Mouse (Mus musculus): ENCODE measurements at regions not wholly inside any gene's neighbourhood (a gene's known extent, or its start where the extent isn't known, plus 50 kb on each side); places are given as distances from the start of the nearest gene placed in this dataset.
"Not testable (repeated sequence)": the region's sequence is repeated elsewhere in the genome, so short reads cannot be mapped to it uniquely, and the experiment has no call there.

GRCm38 (mm10) chr13:39392589-39392988, 431.9 kb upstream of the Slc35b3 start:
- Histone ChIP-seq H3K27me3 (ENCODE audit: control insufficient read depth in 1 of 2, insufficient read depth in 2 of 2, low read length in 2 of 2) (no peaks in the 10 kb centered on the region), H3K4me1 (ENCODE audit: control insufficient read depth in 1 of 2, insufficient read depth in 2 of 2, low read length in 2 of 2) (no peaks in the 10 kb centered on the region), H3K79me2 (ENCODE audit: control insufficient read depth, insufficient read depth, low read length, poor library complexity) (no peaks in the 10 kb centered on the region), H3K9me3 (replicated peaks; ENCODE audit: insufficient read depth, low read length) (no peaks in the 10 kb centered on the region), H3K4me3 (ENCODE audit: control insufficient read depth in 1 of 2, insufficient read depth in 1 of 2, low read depth in 2 of 2, low read length in 2 of 2) (no peak overlapping the region), H3K9ac (ENCODE audit: control insufficient read depth, low read depth, low read length, poor library complexity, severe bottlenecking) (no peak overlapping the region), H3K36me3 (ENCODE audit: control insufficient read depth in 1 of 2, insufficient read depth in 2 of 2, low read length in 2 of 2) (no peaks in the 10 kb centered on the region), H3K27ac (ENCODE audit: control insufficient read depth, low read depth, low read length) (no peak overlapping the region)
- TF ChIP-seq UBTF (IDR thresholded peaks at IDR 0.05; ENCODE audit: borderline replicate concordance, insufficient read depth, low read depth, low read length) (no peak), RAD21 (IDR thresholded peaks at IDR 0.05; ENCODE audit: low read depth, low read length) (no peak), MAFK (IDR thresholded peaks at IDR 0.05; ENCODE audit: borderline replicate concordance, low read depth, low read length) (no peak), JUND (IDR thresholded peaks at IDR 0.05; ENCODE audit: low read depth, low read length) (no peak), ZMIZ1 (IDR thresholded peaks at IDR 0.05; ENCODE audit: low read depth, low read length) (no peak), MXI1 (IDR thresholded peaks at IDR 0.05; ENCODE audit: low read depth, low read length) (no peak)
- DNase-seq (ENCODE audit: low read depth, low spot score) = no peak

GRCm38 (mm10) chr13:39392151-39392550, 431.5 kb upstream of the Slc35b3 start:
- not testable (repeated sequence) for H3K27ac ChIP-seq (ENCODE audit: control insufficient read depth, low read depth, low read length); H3K36me3 ChIP-seq (ENCODE audit: control insufficient read depth in 1 of 2, insufficient read depth in 2 of 2, low read length in 2 of 2); H3K79me2 ChIP-seq (ENCODE audit: control insufficient read depth, insufficient read depth, low read length, poor library complexity); H3K9me3 ChIP-seq (replicated peaks; ENCODE audit: insufficient read depth, low read length); H3K9ac ChIP-seq (ENCODE audit: control insufficient read depth, low read depth, low read length, poor library complexity, severe bottlenecking); H3K27me3 ChIP-seq (ENCODE audit: control insufficient read depth in 1 of 2, insufficient read depth in 2 of 2, low read length in 2 of 2); DNase-seq (ENCODE audit: low read depth, low spot score); H3K4me1 ChIP-seq (ENCODE audit: control insufficient read depth in 1 of 2, insufficient read depth in 2 of 2, low read length in 2 of 2); H3K4me3 ChIP-seq (ENCODE audit: control insufficient read depth in 1 of 2, insufficient read depth in 1 of 2, low read depth in 2 of 2, low read length in 2 of 2)

- Histone ChIP-seq H3K9ac (ENCODE audit: control insufficient read depth, low read depth, low read length, poor library complexity, severe bottlenecking) (no peak overlapping the region), H3K27ac (ENCODE audit: control insufficient read depth, low read depth, low read length) (no peak overlapping the region), H3K4me1 (ENCODE audit: control insufficient read depth in 1 of 2, insufficient read depth in 2 of 2, low read length in 2 of 2) (no peaks in the 10 kb centered on the region), H3K79me2 (ENCODE audit: control insufficient read depth, insufficient read depth, low read length, poor library complexity) (no peaks in the 10 kb centered on the region), H3K4me3 (ENCODE audit: control insufficient read depth in 1 of 2, insufficient read depth in 1 of 2, low read depth in 2 of 2, low read length in 2 of 2) (no peak overlapping the region), H3K27me3 (ENCODE audit: control insufficient read depth in 1 of 2, insufficient read depth in 2 of 2, low read length in 2 of 2) (no peaks in the 10 kb centered on the region), H3K36me3 (ENCODE audit: control insufficient read depth in 1 of 2, insufficient read depth in 2 of 2, low read length in 2 of 2) (no peaks in the 10 kb centered on the region), H3K9me3 (replicated peaks; ENCODE audit: insufficient read depth, low read length) (no peaks in the 10 kb centered on the region)
- TF ChIP-seq ZMIZ1 (IDR thresholded peaks at IDR 0.05; ENCODE audit: low read depth, low read length) (no peak), CHD1 (IDR thresholded peaks at IDR 0.05; ENCODE audit: low read depth, low read length) (no peak), UBTF (IDR thresholded peaks at IDR 0.05; ENCODE audit: borderline replicate concordance, insufficient read depth, low read depth, low read length) (no peak), TBP (IDR thresholded peaks at IDR 0.05; ENCODE audit: low read depth, low read length) (no peak), CHD2 (IDR thresholded peaks at IDR 0.05; ENCODE audit: low read length) (no peak), USF1 (IDR thresholded peaks at IDR 0.05; ENCODE audit: low read depth, low read length) (no peak), POLR2A (IDR thresholded peaks at IDR 0.05; ENCODE audit: control insufficient read depth in 1 of 2, insufficient read depth in 1 of 2, low read depth in 1 of 2, low read length in 2 of 2, poor library complexity in 1 of 2) (no peak), POLR2AphosphoS2 (IDR thresholded peaks at IDR 0.05; ENCODE audit: low read length) (no peak), MEF2A (IDR thresholded peaks at IDR 0.05; ENCODE audit: extremely low read depth, insufficient replicate concordance, low read depth, low read length, poor library complexity, severe bottlenecking) (no peak), HCFC1 (IDR thresholded peaks at IDR 0.05; ENCODE audit: low read depth, low read length) (no peak), MYB (IDR thresholded peaks at IDR 0.05; ENCODE audit: low read depth, low read length) (no peak), USF2 (IDR thresholded peaks at IDR 0.05; ENCODE audit: borderline replicate concordance in 1 of 2, insufficient read depth in 1 of 2, low read depth in 1 of 2, low read length in 2 of 2) (no peak), KAT2A (conservative IDR thresholded peaks at IDR 0.05; ENCODE audit: low read depth, low read length) (no peak), RCOR1 (IDR thresholded peaks at IDR 0.05; ENCODE audit: low read depth, low read length) (no peak), ZKSCAN1 (IDR thresholded peaks at IDR 0.05; ENCODE audit: low read depth, low read length) (no peak), MXI1 (IDR thresholded peaks at IDR 0.05; ENCODE audit: low read depth, low read length) (no peak), MAX (IDR thresholded peaks at IDR 0.05; ENCODE audit: low read length) (no peak), RAD21 (IDR thresholded peaks at IDR 0.05; ENCODE audit: low read depth, low read length) (no peak), EP300 (IDR thresholded peaks at IDR 0.05; ENCODE audit: low read depth in 1 of 2, low read length in 2 of 2) (no peak), E2F4 (IDR thresholded peaks at IDR 0.05; ENCODE audit: borderline replicate concordance, low read depth, low read length) (no peak)
- DNase-seq (ENCODE audit: low read depth, low spot score) = no peak
These were observed 416.0 kb upstream of the Slc35b3 start for GRCm38 (mm10) chr13:39376677-39377076.
